Mouse (Mus musculus): ENCODE results near the gene Cysltr2.

Gene Cysltr2

GRCm38 (mm10) chr14:72985113-72985512 is 63.8 kb downstream of the Cysltr2 start:
- no peak for DNase-seq

GRCm38 (mm10) chr14:72983456-72983855 is 65.5 kb downstream of the Cysltr2 start:
- peak; percentile 44 for DNase-seq

GRCm38 (mm10) chr14:72982981-72983436 is 65.9 kb downstream of the Cysltr2 start:
- DNase-seq, result no peak

- no peak for DNase-seq
Measured at GRCm38 (mm10) chr14:72980761-72981160, 68.2 kb downstream of the Cysltr2 start.

- DNase-seq, result no peak
Measured at GRCm38 (mm10) chr14:72980106-72980505, 68.8 kb downstream of the Cysltr2 start.

- no peak for DNase-seq
Measured at GRCm38 (mm10) chr14:72976111-72976510, 72.8 kb downstream of the Cysltr2 start.

Data from cerebellum, adult 11-12 months (tissue).